Mouse (Mus musculus): Measurements from ENCODE around the gene Fhit.

- TF ChIP-seq CTCF (IDR thresholded peaks at IDR 0.05; ENCODE audit: control insufficient read depth, insufficient read depth, low read length) (no peak), POLR2A (IDR thresholded peaks at IDR 0.05; ENCODE audit: borderline replicate concordance, control insufficient read depth, low read depth, low read length) (no peak)
These were observed 1111.9 kb downstream of the Fhit start for GRCm38 (mm10) chr14:10049947-10050346.

All from bone marrow, adult 2 months (tissue).